Mouse (Mus musculus) kidney, postnatal 0 days (tissue): ENCODE results near the gene Tbrg4. TPM values are rescaled to one million over a fixed set of nuclear protein-coding genes. Genes with fewer than 3 reads are reported as not detected.

Source experiments
- ATAC-seq: fragments of 200-750 bp; cut with Nextera tagmentation; replicated peaks from 2 replicates; pipeline ENCODE4 v1.8.0; 2017; ENCODE audit warnings: low read depth, moderate number of reproducible peaks, moderate TSS enrichment, moderate library complexity; ENCODE audit not compliant: low FRiP score
- DNase-seq: peaks from one replicate; pipeline ENCODE4 v3.0.0-alpha.2; 2016; ENCODE audit warnings: low spot score
- H3K27ac ChIP-seq: fragments of 300-500 bp; sonication (generic); 2 replicates; pipeline ENCODE4 v1.5.1; 2014; ENCODE audit warnings: mild to moderate bottlenecking
- H3K27me3 ChIP-seq: fragments of 300-500 bp; sonication (generic); 2 replicates; pipeline ENCODE4 v1.6.1; 2014; ENCODE audit warnings: low read length, mixed read lengths; ENCODE audit not compliant: insufficient read depth
- H3K36me3 ChIP-seq: fragments of 300-500 bp; sonication (generic); 2 replicates; pipeline ENCODE4 v1.6.1; 2014; ENCODE audit warnings: low read length, mixed read lengths; ENCODE audit not compliant: insufficient read depth
- H3K4me1 ChIP-seq: fragments of 300-500 bp; sonication (generic); replicated peaks from 2 replicates; pipeline ENCODE4 v1.6.1; 2014; ENCODE audit warnings: antibody characterized with exemption, low read length, mixed read lengths; ENCODE audit not compliant: insufficient read depth
- H3K4me2 ChIP-seq: fragments of 300-500 bp; sonication (generic); 2 replicates; pipeline ENCODE4 v1.6.1; 2014; ENCODE audit warnings: mild to moderate bottlenecking, low read length, moderate library complexity, mixed read lengths
- H3K4me3 ChIP-seq: fragments of 300-500 bp; sonication (generic); replicated peaks from 2 replicates; pipeline ENCODE4 v1.5.1; 2014; ENCODE audit warnings: low read depth, low read length
- H3K9ac ChIP-seq: fragments of 300-500 bp; sonication (generic); 2 replicates; pipeline ENCODE4 v1.6.1; 2014; ENCODE audit warnings: low read depth, low read length
- H3K9me3 ChIP-seq: fragments of 300-500 bp; sonication (generic); replicated peaks from 2 replicates; pipeline ENCODE4 v1.6.1; 2016; ENCODE audit warnings: low read length, inconsistent platforms, mixed read lengths
- CTCF ChIP-seq: IDR thresholded peaks from 2 replicates; pipeline ENCODE4 v1.5.1; 2016; ENCODE audit warnings: antibody characterized with exemption, low read depth, mild to moderate bottlenecking, moderate library complexity
- WGBS: fragments of 180-500 bp; shearing (Covaris S2); extraction: QIAGEN DNeasy Blood & Tissue Kit; methylation state at CpG from one replicate; pipeline ENCODE4 v1.1.7; 2014; 5-methylcytosine and 5-hydroxymethylcytosine counted together
- polyA plus RNA-seq: library from polyadenylated mRNA; unstranded; fragments of >200 nt; fragmentation: Nextera tagmentation; extraction: Ambion mirVana; gene quantifications from 2 replicates; pipeline ENCODE4 v1.2.1, GENCODE M21; 2015

Gene Tbrg4
- polyA plus RNA-seq, 1 experiment from 2014 or later = 32.2 TPM

DNA sequence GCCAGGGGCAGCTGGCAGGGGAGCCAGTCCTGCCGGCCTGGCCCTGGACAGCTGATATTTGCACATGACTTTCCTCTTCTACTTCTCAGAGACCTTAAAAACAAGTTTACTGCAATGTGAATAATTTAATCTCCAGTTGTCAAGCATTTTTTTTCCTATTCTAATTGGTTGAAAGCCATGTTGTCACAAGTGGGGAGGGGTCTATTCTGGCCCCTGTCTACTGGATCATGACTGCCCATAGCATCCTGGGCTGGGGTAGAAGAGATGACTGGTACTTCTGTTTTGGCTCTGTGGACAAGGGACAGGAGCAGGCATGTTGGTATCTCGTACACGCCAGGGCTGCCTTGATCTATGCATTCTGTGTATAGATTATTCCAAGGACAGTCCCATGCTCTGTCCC is 29.3 kb downstream of the Tbrg4 start:
- ATAC-seq = no peak
- H3K36me3 ChIP-seq = peaks cover 51% of the 10 kb centered on the region
- 78% methylated on average over 3 of the region's 3 CpGs for WGBS

DNA sequence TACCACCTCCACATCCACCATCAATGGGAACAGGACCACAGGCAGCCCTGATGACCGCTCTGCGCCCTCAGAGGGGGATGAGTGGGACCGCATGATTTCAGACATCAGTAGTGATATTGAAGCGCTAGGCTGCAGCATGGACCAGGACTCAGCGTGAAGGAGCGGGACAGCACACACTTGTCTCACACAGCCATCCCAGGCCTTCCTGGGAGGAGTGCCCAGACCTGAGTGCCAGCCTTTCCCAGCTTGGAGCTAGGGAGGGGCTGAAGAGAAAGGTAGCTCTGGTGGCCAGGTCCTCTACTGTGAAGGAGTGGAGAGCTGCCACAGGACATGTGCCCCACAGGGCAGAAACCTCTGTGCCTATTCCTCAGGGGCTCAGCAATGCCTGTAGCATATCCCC is 29.7 kb downstream of the Tbrg4 start:
- ATAC-seq (no peak), DNase-seq (no peak)
- 96% methylated on average over 6 of the region's 6 CpGs for WGBS
- Histone ChIP-seq H3K9ac (no peak overlapping the region), H3K4me3 (no peak overlapping the region), H3K27me3 (no peaks in the 10 kb centered on the region), H3K4me1 (no peaks in the 10 kb centered on the region), H3K4me2 (no peak overlapping the region), H3K27ac (no peak overlapping the region), H3K36me3 (peaks cover 55% of the 10 kb centered on the region), H3K9me3 (no peaks in the 10 kb centered on the region)
- no peak for TF ChIP-seq CTCF

More for the DNA sequence above, 29.3 kb downstream of the Tbrg4 start:
- TF ChIP-seq CTCF = no peak
- Histone ChIP-seq H3K27ac (no peak overlapping the region), H3K4me1 (no peaks in the 10 kb centered on the region), H3K4me3 (no peak overlapping the region), H3K9ac (no peak overlapping the region), H3K4me2 (no peak overlapping the region), H3K27me3 (no peaks in the 10 kb centered on the region), H3K9me3 (no peaks in the 10 kb centered on the region)
- DNase-seq = no peak

DNA sequence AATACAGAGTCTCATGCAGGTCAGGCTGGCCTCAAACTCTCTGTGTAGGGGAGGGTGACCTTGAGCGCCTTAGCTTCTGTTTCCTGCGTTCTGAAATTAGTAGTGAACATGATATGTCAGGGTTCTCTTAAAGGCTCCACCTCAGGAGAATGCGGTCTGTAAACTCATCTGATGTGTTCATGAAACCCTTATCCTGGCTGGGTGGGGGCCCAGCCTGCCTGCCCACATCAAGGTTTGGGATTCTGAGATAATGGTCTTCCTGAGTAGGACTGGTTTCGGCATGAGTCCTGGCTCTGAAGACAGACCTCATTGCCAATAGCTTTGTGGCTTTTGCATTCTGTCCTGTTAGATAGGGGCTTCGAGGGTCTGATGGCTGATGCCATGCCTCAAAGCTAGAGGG is 30.5 kb downstream of the Tbrg4 start:
- H3K9ac ChIP-seq = no peak overlapping the region
- 83% methylated on average over 5 of the region's 5 CpGs for WGBS
- no peak for TF ChIP-seq CTCF
- no peak overlapping the region for H3K4me2 ChIP-seq
- no peaks in the 10 kb centered on the region for H3K4me1 ChIP-seq
- no peak overlapping the region for H3K4me3 ChIP-seq
- no peaks in the 10 kb centered on the region for H3K9me3 ChIP-seq
- no peaks in the 10 kb centered on the region for H3K27me3 ChIP-seq
- ATAC-seq (no peak), DNase-seq (no peak)
- peaks cover 63% of the 10 kb centered on the region for H3K36me3 ChIP-seq
- H3K27ac ChIP-seq = no peak overlapping the region

DNA sequence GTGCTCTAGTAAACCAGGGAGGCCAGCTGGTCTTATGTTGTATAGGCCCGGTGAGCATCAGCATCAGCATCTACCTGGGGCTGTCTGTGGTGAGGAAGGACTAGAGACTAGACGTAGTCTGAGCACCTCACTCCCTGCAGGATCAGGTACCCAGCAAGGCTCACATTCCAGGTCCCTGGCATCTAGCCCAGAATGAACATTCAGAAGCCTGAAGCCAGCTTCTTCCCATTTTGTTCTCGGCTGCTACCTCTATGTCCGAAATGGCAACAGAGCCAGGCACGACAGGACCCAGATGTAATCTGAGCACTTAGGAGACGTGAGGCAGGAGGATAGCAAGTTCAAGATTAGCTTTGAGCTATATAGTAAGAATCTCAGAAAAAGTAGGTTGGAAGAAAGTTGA is 31.0 kb downstream of the Tbrg4 start:
- Histone ChIP-seq H3K4me2 (no peak overlapping the region), H3K27ac (no peak overlapping the region)

DNA sequence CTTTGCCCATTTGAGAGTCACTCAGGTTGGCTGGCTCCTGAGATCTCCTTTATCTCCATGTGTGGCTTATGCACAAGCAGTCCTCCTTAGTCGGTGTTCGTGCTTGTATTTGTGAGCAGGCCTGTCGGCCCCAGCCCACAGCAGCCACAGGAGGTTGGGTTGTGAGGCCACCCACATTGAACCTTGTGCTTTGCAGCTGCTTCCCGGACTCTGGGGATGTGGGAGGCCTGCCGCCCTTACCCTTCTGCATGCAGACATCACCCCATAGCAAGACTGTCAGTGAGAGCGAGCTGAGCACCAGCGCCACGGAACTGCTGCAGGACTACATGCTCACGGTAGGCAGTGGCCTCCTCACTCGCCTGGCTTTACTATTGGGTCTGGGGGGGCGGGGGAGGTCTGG is 32.5 kb downstream of the Tbrg4 start:
- Histone ChIP-seq H3K36me3 (peaks cover 63% of the 10 kb centered on the region), H3K9ac (no peak overlapping the region), H3K4me1 (no peaks in the 10 kb centered on the region), H3K9me3 (no peaks in the 10 kb centered on the region), H3K27ac (no peak overlapping the region), H3K27me3 (no peaks in the 10 kb centered on the region), H3K4me2 (no peak overlapping the region), H3K4me3 (no peak overlapping the region)
- DNase-seq (no peak), ATAC-seq (no peak)
- no peak for TF ChIP-seq CTCF
- WGBS = 73% methylated on average over 11 of the region's 11 CpGs

More for the DNA sequence above, 31.0 kb downstream of the Tbrg4 start:
- H3K9me3 ChIP-seq = no peaks in the 10 kb centered on the region
- 81% methylated on average over 6 of the region's 6 CpGs for WGBS
- H3K4me3 ChIP-seq = no peak overlapping the region
- ATAC-seq (no peak), DNase-seq (no peak)
- H3K36me3 ChIP-seq = peaks cover 63% of the 10 kb centered on the region
- no peaks in the 10 kb centered on the region for H3K27me3 ChIP-seq
- no peak for TF ChIP-seq CTCF
- H3K4me1 ChIP-seq = no peaks in the 10 kb centered on the region
- no peak overlapping the region for H3K9ac ChIP-seq

DNA sequence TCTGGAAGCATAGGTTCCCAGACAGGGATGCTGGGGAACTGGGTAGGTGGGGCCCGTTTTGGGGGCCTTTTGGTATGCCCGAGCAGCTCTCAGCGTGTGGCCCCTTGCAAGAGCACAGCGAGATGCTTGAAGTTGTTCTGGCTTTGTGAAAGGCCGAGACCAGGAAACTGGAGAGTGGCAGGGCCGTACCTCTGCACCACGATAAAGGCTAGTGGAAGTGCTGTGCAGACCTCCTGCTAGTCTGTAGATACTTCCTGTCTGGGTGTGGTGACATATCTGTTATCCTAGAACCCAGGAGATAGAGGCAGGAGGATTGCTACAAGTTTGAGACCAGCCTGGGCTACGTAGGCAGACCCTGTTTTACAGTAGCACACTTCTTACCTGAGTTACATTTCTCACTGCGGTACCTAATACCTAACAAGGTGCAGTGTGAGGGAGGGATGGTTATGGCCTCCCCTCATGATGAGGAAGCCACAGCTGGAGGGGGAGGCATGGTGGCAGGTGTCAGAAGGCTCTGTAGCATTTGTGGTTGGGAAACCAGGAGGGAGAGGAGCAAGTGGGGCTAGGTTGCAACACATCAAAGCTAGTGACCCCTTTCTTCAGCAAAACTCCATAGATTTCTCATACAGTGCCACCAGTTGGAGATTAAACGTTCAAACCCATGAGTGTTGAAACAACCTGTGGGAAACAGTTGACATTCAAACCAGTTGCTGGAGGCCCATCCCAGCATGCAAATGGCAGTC is 34.8 kb downstream of the Tbrg4 start:
- Histone ChIP-seq H3K9me3 (no peaks in the 10 kb centered on the region), H3K4me3 (no peak overlapping the region), H3K27ac (no peak overlapping the region), H3K4me1 (no peaks in the 10 kb centered on the region), H3K4me2 (no peak overlapping the region), H3K27me3 (no peaks in the 10 kb centered on the region), H3K9ac (no peak overlapping the region), H3K36me3 (peaks cover 58% of the 10 kb centered on the region)
- ATAC-seq (no peak), DNase-seq (no peak)
- TF ChIP-seq CTCF = no peak
- 83% methylated on average over 10 of the region's 10 CpGs for WGBS

- no peak for ATAC-seq
- DNase-seq = no peak
- Histone ChIP-seq H3K27ac (no peak overlapping the region), H3K4me1 (no peaks in the 10 kb centered on the region), H3K36me3 (peaks cover 55% of the 10 kb centered on the region), H3K27me3 (no peaks in the 10 kb centered on the region), H3K4me2 (no peak overlapping the region), H3K9me3 (no peaks in the 10 kb centered on the region), H3K9ac (no peak overlapping the region), H3K4me3 (no peak overlapping the region)
- WGBS = 93% methylated on average over 7 of the region's 7 CpGs
- TF ChIP-seq CTCF = no peak
Measured at GRCm38 (mm10) chr11:6589838-6590237, 36.0 kb downstream of the Tbrg4 start.
